Mouse (Mus musculus) mouse trophoblast stem cell (cell line): ENCODE results near the gene Cntnap2.
"Not testable (repeated sequence)": the region's sequence is repeated elsewhere in the genome, so short reads cannot be mapped to it uniquely, and the experiment has no call there.

ENCODE experiments used
- in situ Hi-C, 2 experiments: fragments of 300-500 bp; cut with MseI, MboI; formaldehyde crosslinking; loops; 2 replicates in 1 of 2; 3 replicates in 1 of 2; pipeline ENCODE4 v1.15.1; 2025

Cntnap2 gene

GRCm38 (mm10) chr6:46240349-46240748, 1181.2 kb downstream of the Cntnap2 start:
- in situ Hi-C loops = no loop called here

DNA sequence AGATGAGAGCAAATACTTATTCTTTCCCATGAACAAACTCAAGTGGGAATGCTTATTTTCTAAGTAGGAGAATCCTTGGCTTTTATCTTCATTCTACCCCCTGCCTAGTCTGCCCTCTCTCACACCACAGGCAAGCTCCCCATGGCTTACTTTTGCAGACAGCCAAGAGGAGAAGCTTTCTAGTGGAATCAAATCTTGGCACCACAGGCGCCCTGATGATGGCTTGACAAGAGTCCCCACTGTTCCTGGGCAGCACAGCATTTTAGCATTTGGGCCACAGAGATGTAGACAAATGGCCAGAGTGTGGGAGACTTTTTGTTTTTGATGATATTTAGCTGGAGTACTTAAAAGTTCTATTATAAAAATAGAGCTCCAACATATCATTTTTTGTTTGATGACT, 1204.0 kb downstream of the Cntnap2 start:
- in situ Hi-C loops = no loop called here

DNA sequence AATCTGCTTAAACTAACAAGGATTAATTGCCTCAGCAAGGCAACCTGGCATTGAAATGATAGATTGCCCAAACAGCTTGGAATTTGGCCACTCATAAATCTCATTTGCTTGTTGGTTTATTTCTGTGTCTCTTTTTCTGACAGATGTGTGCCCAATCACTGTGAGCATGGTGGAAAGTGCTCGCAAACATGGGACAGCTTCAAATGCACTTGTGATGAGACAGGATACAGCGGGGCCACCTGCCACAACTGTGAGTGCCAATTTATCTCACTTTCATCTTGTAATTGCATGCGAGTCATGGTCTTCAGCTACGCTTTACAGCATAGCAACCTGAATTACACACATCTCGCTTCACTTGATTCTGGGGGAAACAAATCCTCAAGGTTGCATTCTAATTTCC, 1287.8 kb downstream of the Cntnap2 start:
- in situ Hi-C loops = no loop called here

DNA sequence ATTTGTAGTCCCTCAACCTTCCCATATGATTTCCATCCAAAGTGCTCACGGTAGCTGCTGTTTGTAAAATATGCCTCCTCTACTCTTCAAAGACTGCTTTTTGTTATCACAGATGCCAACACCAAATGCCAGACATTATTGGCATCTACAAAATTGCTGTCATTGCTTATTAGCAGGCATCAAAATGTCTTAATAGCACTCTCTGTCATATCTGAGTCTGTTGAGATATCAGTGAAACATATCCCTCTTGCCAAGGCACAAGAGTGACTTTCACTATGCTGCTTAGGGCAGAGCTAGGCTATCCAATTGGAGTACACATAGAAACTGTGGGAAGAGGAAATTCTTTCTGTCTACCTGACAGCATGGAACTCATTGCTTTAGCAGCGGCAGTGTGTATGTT, 1301.9 kb downstream of the Cntnap2 start:
- in situ Hi-C loops = no loop called here

GRCm38 (mm10) chr6:46362156-46362555, 1303.0 kb downstream of the Cntnap2 start:
- in situ Hi-C loops = no loop called here

- in situ Hi-C loops = no loop called here
Observed at GRCm38 (mm10) chr6:46398725-46399589, 1339.8 kb downstream of the Cntnap2 start.

- in situ Hi-C loops = no loop called here
Observed at GRCm38 (mm10) chr6:46414154-46414553, 1355.0 kb downstream of the Cntnap2 start.

DNA sequence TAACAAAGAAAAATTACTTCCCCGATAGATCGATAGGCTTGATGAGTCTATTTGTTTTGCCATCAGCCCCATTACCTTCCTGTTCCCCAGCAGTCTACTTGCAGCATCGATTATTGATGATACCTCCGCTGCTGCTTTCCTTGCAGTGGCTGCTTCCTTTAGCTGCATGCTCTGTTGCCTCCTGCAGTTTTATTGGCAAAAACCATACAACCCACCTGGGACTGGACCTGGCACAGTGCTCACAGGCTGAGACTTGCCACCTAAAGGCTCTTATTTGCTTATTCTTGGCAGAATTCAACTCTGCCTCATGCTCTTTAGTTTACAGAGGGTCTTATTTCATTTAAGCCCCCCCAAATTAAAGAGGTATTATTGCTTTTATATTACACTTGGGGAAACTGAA, 1355.4 kb downstream of the Cntnap2 start:
- in situ Hi-C loops = no loop called here

GRCm38 (mm10) chr6:46419827-46420226, 1360.7 kb downstream of the Cntnap2 start:
- in situ Hi-C loops = no loop called here

DNA sequence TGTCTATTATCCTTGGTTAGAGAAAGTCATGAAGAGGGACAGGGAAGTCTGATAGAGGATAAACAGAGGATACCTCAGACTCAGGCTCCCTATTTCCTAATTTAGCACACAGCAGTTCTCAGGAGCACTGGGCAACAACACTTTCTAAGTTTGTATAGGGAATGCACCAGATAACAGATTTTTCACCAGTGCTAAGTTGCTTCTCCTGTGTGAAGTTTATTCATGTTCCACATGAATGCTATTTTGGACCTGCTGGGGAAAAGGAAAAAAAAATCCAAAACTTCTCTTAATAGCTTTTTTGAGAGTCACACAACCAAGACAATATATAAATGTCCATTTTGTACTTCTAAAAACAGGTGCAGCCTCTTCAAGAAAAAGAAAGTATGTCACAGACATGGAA, 1361.2 kb downstream of the Cntnap2 start:
- in situ Hi-C loops = no loop called here

- in situ Hi-C loops = no loop called here
Observed at GRCm38 (mm10) chr6:46428231-46428630, 1369.1 kb downstream of the Cntnap2 start.

DNA sequence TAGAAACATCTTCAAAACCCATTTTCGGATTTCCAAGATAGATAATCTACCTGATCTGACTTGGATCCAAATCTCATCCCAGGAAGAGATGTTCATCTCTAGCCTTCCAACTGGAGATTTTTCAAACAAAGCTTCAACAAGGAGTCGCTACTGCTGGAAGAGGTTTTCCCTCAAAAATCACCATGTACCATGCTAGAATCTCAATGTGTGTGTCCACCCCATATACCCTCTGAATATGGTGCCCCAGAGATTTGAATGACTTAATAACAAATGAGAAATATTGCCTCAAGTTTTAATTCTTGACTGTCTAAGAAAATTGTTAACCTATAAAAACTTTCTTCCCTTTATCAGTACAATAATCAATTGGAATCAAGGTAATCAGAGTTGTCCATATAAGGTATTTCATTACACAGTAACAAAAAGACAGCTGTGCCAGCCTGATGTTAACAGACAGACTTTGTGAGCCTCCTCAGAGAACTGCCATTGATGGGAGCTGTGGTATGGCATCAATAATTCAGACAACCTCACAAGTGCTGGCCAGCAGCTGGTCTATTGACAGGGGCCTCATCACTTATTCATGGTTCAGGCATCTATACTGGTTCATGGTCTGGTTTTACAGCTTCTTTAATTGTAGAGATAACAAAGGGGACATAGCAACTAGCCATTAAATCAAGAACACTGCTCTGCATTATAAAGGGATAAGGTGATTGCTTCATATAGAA, 1391.9 kb downstream of the Cntnap2 start:
- in situ Hi-C loops = no loop called here

DNA sequence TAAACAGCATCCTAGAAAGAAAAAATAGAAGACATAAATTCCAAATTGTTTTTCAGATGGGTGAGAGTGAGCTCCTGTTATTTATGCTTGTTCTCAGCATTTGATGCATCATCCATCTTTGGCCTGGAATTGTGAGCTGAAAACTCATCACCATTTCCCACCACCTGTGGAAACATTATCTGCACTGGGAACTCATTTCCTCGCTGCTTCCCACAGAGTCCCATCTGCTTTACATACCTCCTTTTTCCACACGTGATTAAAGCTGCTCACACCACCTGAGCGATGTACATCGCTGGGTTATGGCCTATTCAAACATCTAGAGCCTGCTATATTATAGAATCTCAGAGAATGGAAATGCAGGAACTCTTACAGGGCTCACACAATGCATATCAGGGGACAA, 1413.5 kb downstream of the Cntnap2 start:
- in situ Hi-C loops = no loop called here

- in situ Hi-C loops = no loop called here
Observed at GRCm38 (mm10) chr6:46484392-46484791, 1425.2 kb downstream of the Cntnap2 start.

- in situ Hi-C loops = no loop called here
Observed at GRCm38 (mm10) chr6:46502786-46503185, 1443.6 kb downstream of the Cntnap2 start.

DNA sequence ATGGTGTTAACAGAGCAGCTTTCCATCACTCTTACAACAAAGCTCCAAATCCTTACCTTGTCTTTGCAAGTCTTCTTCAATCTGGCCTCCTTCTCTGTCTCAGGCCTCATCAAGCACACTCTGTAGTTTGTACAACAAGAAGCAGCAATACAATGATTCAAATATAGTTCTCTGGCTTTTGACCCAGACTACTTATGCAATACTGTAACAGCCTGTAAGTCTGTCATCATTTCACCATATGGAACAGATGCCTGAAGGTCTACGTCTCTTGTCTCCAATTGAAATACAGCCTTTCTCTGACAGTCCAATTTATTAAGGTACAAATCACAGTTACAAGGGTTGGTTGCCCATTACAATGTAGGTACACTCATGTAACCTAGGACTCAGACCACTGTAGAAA, 1453.7 kb downstream of the Cntnap2 start:
- in situ Hi-C loops = no loop called here

- in situ Hi-C loops = not testable (repeated sequence)
Observed at GRCm38 (mm10) chr6:46537586-46537985, 1478.4 kb downstream of the Cntnap2 start.

GRCm38 (mm10) chr6:46563470-46563869, 1504.3 kb downstream of the Cntnap2 start:
- in situ Hi-C loops = no loop called here

DNA sequence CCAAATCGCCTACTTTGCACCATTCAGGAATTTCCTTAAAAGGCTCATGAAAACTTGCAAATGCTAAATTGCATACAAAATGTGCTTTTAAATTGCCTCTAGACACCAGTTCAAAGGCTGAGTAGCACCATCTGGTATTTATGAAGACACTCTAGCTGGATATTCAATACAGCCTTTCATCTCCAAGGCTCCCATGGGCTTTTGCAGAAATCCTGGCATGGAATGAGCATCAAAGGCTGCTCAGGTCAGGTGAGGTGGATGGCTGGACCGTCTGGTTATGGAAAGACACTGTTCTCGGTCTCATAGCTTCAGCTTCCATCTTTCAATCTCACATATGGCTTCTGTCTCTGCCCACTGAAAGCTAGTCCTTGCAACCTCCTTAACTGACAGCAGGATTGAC, 1515.9 kb downstream of the Cntnap2 start:
- in situ Hi-C loops = no loop called here

GRCm38 (mm10) chr6:46612365-46612764, 1553.2 kb downstream of the Cntnap2 start:
- in situ Hi-C loops = no loop called here

DNA sequence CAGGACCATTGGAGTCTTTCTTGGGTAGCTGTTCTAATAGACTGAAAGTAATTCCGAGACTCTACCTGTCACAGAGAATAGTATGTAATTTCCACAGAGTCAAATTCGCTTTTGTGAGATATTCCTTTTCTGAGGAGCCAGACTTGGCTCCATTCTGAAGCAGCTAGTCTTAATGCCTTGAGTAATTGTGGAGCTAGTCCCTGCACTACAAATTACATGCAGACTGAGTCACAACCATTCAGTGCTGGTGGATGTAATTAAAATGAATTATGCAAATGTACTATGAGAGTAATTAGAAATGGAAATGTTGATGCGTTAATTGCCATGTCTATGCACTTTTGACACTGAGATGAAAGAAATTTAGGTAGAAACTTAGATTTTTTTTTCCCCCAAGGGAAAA, 1553.7 kb downstream of the Cntnap2 start:
- in situ Hi-C loops = no loop called here

- in situ Hi-C loops = no loop called here
Observed at GRCm38 (mm10) chr6:46669018-46669417, 1609.9 kb downstream of the Cntnap2 start.

GRCm38 (mm10) chr6:46675081-46675480, 1615.9 kb downstream of the Cntnap2 start:
- in situ Hi-C loops = no loop called here
